Mouse (Mus musculus) heart, embryonic 16.5 days (tissue): ENCODE measurements around the gene Pgap1. TPM values are rescaled to one million over a fixed set of nuclear protein-coding genes. Genes with fewer than 3 reads are reported as not detected.

Experiments
- ATAC-seq: fragments of 200-750 bp; cut with Nextera tagmentation; replicated peaks from 2 replicates; pipeline ENCODE4 v1.8.0; 2017; ENCODE audit warnings: moderate number of reproducible peaks; ENCODE audit not compliant: insufficient read depth, low FRiP score; ENCODE audit errors: extremely low read depth
- H3K27ac ChIP-seq: fragments of 300-500 bp; sonication (generic); 2 replicates; pipeline ENCODE4 v1.5.1; 2014; ENCODE audit warnings: mild to moderate bottlenecking, low read length, control low read depth, moderate library complexity
- H3K27me3 ChIP-seq: fragments of 300-500 bp; sonication (generic); 2 replicates; pipeline ENCODE4 v1.6.1; 2014; ENCODE audit warnings: low read length, mixed read lengths; ENCODE audit not compliant: control insufficient read depth, insufficient read depth
- H3K36me3 ChIP-seq: fragments of 300-500 bp; sonication (generic); 2 replicates; pipeline ENCODE4 v1.6.1; 2014; ENCODE audit not compliant: control insufficient read depth, insufficient read depth
- H3K4me1 ChIP-seq: fragments of 300-500 bp; sonication (generic); 2 replicates; pipeline ENCODE4 v1.6.1; 2014; ENCODE audit warnings: low read length, mixed read lengths; ENCODE audit not compliant: control insufficient read depth, insufficient read depth
- H3K4me2 ChIP-seq: fragments of 300-500 bp; sonication (generic); 2 replicates; pipeline ENCODE4 v1.6.1; 2014; ENCODE audit warnings: low read depth, mild to moderate bottlenecking, control low read depth, low read length
- H3K4me3 ChIP-seq: fragments of 300-500 bp; sonication (generic); 2 replicates; pipeline ENCODE4 v1.5.1; 2014; ENCODE audit warnings: mild to moderate bottlenecking, control low read depth, low read length
- H3K9ac ChIP-seq: fragments of 300-500 bp; sonication (generic); 2 replicates; pipeline ENCODE4 v1.6.1; 2014; ENCODE audit warnings: low read length, control low read depth
- H3K9me3 ChIP-seq: fragments of 300-500 bp; sonication (generic); replicated peaks from 2 replicates; pipeline ENCODE4 v1.6.1; 2016; ENCODE audit warnings: low read length; ENCODE audit not compliant: control insufficient read depth
- WGBS: fragments of 180-500 bp; shearing (Covaris S2); extraction: QIAGEN DNeasy Blood & Tissue Kit; methylation state at CpG from one replicate; pipeline ENCODE4 v1.1.7; 2014; 5-methylcytosine and 5-hydroxymethylcytosine counted together
- polyA plus RNA-seq: library from polyadenylated mRNA; unstranded; fragments of >200 nt; fragmentation: Nextera tagmentation; extraction: Ambion mirVana; gene quantifications from 2 replicates; pipeline ENCODE4 v1.2.1, GENCODE M21; 2015

The Pgap1 gene
- polyA plus RNA-seq, 1 experiment from 2014 or later: 2.7 TPM

DNA sequence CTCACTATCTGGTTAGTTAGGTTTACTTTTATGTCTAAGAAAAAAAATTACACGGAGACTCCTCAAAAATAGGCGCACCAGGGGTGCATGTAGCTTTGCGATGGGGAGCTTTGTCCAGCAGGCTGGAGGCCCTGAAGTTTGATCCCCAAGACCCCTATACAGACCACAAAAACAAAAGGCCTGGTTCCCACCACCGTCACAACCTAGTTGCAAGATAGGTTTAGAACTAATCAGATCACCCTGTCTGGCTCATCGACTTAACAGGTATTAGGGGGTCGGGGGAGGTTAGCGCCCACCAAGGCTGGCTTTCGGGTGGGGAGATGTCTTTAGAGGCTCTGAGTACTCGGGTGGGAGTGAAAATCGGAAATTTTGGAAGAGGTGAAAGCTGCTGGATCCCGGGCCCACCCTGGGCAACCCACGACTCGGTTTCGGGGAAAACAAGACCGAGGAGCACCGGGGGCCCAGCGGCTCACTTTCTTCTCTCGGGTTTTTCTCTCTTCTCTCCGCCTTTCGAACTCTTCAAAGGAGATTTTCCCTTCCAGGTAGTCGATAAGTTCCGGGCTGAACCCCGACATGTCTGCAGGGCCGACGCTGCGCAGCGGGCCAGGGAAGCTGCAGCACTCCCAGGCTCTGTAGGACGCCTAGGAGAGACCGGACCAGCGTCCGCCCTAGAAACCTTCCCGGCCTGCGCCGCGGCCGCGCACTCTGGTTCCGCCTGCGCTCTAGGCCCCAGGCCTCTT lies 119.0 kb downstream of the Pgap1 start, which contains the start of gene Gtf3c3:
Gene Gtf3c3 (minus strand): TSS at position 632 of the 740 bp plus-strand sequence.
- H3K27ac ChIP-seq: no peak within 1 kb of the TSS
- H3K27me3 ChIP-seq: peaks cover 3% of the 10 kb centered on the region; the same call in 1 of the 2 replicates
- peak within 1 kb of the TSS; percentile 88 for H3K4me3 ChIP-seq
- 3% methylated on average over 39 of the region's 39 CpGs for WGBS
- H3K36me3 ChIP-seq: peaks cover 4% of the 10 kb centered on the region
- peak within 1 kb of the TSS; percentile 91 for H3K9ac ChIP-seq
- H3K4me1 ChIP-seq: peaks cover 5% of the 10 kb centered on the region
- ATAC-seq: peak; percentile 93
- no peaks in the 10 kb centered on the region for H3K9me3 ChIP-seq
- peak within 1 kb of the TSS; percentile 79 for H3K4me2 ChIP-seq

Other genes with a start within 250 kb of the Pgap1 start
- gene Gtf3c3, start 118.7 kb downstream of the Pgap1 start, polyA plus RNA-seq: 14.8 and 15.3 TPM in 2 replicates